Mouse (Mus musculus) erythroid progenitor cell, adult 5-6 weeks (primary cell): ENCODE results near the gene Crkl. TPM values are rescaled to one million over a fixed set of nuclear protein-coding genes. Genes with fewer than 3 reads are reported as not detected.
A peak's percentile ranks its signal among the peaks of the same experiment; 100 is the strongest.
"Not testable (repeated sequence)": the region's sequence is repeated elsewhere in the genome, so short reads cannot be mapped to it uniquely, and the experiment has no call there.

Source experiments
- ATAC-seq: replicated peaks from 2 replicates; pipeline ENCODE4 v1.8.0; 2016; ENCODE audit warnings: moderate number of reproducible peaks, mild to moderate bottlenecking, moderate TSS enrichment, inconsistent platforms; ENCODE audit not compliant: poor library complexity, low FRiP score, severe bottlenecking
- total RNA-seq, 2 experiments: library from RNA; stranded (forward) in 1 of 2; stranded (reverse) in 1 of 2; fragments of 150-400 nt in 1 of 2; fragments of 186-747, 209-891 nt in 1 of 2; gene quantifications; 2 replicates each; pipeline versions ENCODE4 v1.2.3 to v1.2.4; 2015 to 2017; ENCODE audit warnings: low replicate concordance in 2 of 2

Gene Crkl
- total RNA-seq, 2 experiments from 2014 or later: 24.4 to 25.2 TPM

- no peak for ATAC-seq
These were observed 26.6 kb downstream of the Crkl start for GRCm38 (mm10) chr16:17478331-17478943.

GRCm38 (mm10) chr16:17481465-17481864, 29.7 kb downstream of the Crkl start:
- ATAC-seq: no peak

GRCm38 (mm10) chr16:17486505-17486904, 34.7 kb downstream of the Crkl start:
- ATAC-seq: no peak

GRCm38 (mm10) chr16:17488478-17489468, 37.0 kb downstream of the Crkl start:
- no peak for ATAC-seq

- peak; percentile 74 for ATAC-seq
These were observed 37.8 kb downstream of the Crkl start, which contains the start of gene Aifm3 for GRCm38 (mm10) chr16:17489469-17490111. Aifm3 (plus strand) TSS chr16:17489611.

GRCm38 (mm10) chr16:17491154-17491553, 39.4 kb downstream of the Crkl start:
- ATAC-seq: no peak

GRCm38 (mm10) chr16:17491896-17492561, 40.2 kb downstream of the Crkl start:
- ATAC-seq: no peak

- no peak for ATAC-seq
These were observed 44.9 kb downstream of the Crkl start for GRCm38 (mm10) chr16:17496499-17497305.

GRCm38 (mm10) chr16:17499249-17499883, 47.6 kb downstream of the Crkl start:
- no peak for ATAC-seq

- ATAC-seq: no peak
These were observed 50.9 kb downstream of the Crkl start for GRCm38 (mm10) chr16:17502681-17503080.

GRCm38 (mm10) chr16:17507018-17507552, 55.3 kb downstream of the Crkl start:
- ATAC-seq: no peak

- not testable (repeated sequence) for ATAC-seq
These were observed 56.2 kb downstream of the Crkl start for GRCm38 (mm10) chr16:17508031-17508430.

GRCm38 (mm10) chr16:17508546-17509239, 56.9 kb downstream of the Crkl start, which contains the start of gene Lztr1:
Lztr1 (plus strand) TSS chr16:17508688.
- ATAC-seq: peak; percentile 93

- peak; percentile 16 for ATAC-seq
These were observed 57.4 kb downstream of the Crkl start for GRCm38 (mm10) chr16:17509240-17509597.

- no peak for ATAC-seq
These were observed 58.4 kb downstream of the Crkl start for GRCm38 (mm10) chr16:17510143-17510542.

GRCm38 (mm10) chr16:17510686-17511085, 58.9 kb downstream of the Crkl start:
- 0 out of 2 replicates have a peak, but pooled peaks have one; percentile 23 for ATAC-seq

- ATAC-seq: no peak
These were observed 59.6 kb downstream of the Crkl start for GRCm38 (mm10) chr16:17511431-17511830.

- no peak for ATAC-seq
These were observed 67.1 kb downstream of the Crkl start for GRCm38 (mm10) chr16:17518910-17519309.
